Mouse (Mus musculus) gastrocnemius, adult 8-10 months (tissue): Measurements from ENCODE around the gene Dixdc1. TPM values are rescaled to one million over a fixed set of nuclear protein-coding genes. Genes with fewer than 3 reads are reported as not detected.
"Not testable (repeated sequence)": the region's sequence is repeated elsewhere in the genome, so short reads cannot be mapped to it uniquely, and the experiment has no call there.

Experiments
- DNase-seq, 2 experiments: peaks; one replicate each; pipeline ENCODE4 v3.0.0; 2022; ENCODE audit warnings: low spot score in 2 of 2
- total RNA-seq, 4 experiments: library from RNA; stranded (reverse); gene quantifications; 2 replicates each; pipeline ENCODE4 v1.2.4; 2022

Gene Dixdc1
- total RNA-seq, 4 experiments from 2014 or later, result 2.0 to 2.5 (median 2.1) TPM

DNA sequence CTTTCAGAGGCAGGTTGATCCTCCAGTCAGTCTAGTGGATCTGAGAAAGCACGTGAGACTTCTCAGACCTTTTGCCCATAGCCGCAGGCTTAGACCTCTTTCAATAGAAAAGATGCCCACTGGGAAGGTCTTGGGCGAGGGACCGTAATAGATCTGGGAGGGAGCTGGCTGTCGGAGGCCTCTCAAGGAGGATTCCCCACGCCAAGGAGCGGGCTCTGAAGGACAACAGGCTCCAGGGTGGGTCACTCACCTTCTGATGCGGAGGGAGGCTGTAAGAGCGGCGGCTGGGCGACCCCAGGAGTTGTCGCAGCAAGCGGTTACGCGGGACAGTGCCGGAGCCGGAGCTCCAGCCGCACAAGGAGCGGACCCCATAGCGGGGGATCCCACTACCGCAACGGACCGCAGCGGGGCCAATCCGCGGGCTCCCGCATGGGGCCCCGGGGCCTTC is 80.4 kb downstream of the Dixdc1 start:
- DNase-seq, result peak in 1 of 2 experiments; percentile 18

DNA sequence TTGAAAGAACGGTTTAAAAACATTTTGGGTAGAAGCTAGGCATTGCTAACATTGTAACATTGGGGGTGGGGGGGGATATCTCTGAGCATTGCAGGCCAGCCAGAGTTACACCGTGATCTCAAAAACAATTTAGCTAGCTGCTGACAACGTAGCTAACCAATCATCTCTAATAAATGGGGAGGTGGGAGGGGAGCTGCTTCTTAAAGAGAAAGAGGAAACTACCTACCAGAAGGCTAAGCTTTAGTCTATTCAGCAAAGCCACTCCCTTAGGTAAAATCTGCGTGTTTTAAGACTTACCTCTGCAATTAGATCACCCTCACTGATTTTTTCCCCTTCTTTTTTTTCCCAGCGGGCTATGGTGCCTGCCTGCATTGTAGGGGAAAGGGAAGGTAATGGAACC is 80.9 kb downstream of the Dixdc1 start:
- no peak for DNase-seq

DNA sequence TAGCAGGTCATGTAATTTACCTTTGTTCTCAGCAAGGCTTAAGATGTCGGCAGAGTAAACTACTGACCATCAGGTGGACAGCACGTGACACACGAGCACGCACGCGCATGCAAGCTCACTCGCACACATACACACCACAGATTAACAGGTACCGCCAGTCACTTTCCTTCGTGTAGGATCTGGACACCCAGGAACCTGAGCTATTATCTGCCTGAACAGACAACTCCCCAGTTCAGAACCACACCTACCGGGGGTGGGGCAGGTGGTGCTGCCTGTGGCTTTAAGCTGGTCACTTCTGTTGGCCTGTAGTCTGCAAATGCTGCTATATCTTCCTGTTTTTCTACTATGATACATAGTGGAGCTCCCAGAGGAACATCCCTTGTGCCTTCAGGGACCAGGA is 88.8 kb downstream of the Dixdc1 start:
- no peak for DNase-seq

DNA sequence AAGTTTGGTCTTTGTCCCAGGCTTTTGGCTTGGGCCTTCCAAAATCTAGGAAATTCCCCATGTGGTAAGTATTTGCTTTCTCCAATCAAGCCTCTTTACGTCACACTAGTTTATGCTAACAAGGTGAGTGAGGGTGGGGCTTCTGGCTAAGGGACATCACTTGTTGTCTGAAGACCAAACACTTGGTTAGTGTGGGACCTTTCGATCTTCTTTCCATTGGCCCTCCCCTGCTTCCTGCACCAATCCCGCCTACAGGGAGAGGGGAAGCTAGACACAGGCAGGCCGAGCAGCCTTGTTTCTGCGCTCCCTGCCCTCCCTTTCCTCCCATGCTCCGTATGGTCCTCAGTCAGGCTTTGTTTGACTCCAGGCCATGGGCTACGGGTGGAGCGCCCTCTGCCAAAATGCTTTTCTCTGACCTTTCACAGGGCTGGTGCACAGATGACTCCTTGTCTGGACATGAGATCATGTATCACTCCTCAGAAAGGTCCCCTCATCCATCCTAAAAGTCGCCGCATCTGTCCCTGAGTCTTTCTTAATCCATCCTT is 92.4 kb downstream of the Dixdc1 start:
- peak in 1 of 2 experiments; percentile 9 for DNase-seq

DNA sequence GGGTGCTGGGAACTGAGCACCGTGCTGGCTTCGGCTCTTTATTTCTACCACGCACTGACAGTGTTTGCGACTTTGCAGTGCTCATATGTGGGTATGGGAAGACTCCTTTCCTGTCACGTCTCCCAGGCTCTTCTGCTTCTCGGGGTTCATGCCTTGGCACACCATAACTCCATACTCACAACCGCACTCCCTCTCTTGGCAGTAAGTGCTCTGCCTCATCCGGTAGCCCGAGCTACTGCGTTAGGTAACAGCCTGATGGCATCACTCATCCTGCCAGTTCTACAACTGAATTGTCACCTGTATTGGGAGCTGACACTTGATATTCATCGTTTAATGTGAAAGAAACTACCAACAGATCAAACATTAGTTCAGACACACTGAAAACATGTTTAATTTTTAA is 105.0 kb downstream of the Dixdc1 start:
- no peak for DNase-seq

DNA sequence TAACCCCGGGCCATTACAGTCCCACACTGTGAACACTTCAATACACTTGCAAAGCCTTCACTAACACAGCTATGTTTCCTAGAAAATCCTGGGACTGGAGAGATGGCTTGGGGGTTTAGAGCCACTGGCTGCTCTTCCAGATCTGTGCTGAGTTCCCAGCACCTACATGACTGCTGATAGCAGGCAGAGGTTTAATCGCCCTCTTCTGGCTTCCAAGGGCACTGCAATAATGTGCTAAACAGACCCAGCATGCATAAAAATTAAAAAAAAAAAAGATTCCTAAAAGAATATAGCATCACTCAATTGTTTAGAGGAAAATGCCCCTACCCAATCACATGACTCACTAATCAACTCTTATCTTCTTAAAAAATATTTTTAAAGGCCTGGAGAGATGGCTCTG is 106.3 kb downstream of the Dixdc1 start:
- DNase-seq, result no peak

DNA sequence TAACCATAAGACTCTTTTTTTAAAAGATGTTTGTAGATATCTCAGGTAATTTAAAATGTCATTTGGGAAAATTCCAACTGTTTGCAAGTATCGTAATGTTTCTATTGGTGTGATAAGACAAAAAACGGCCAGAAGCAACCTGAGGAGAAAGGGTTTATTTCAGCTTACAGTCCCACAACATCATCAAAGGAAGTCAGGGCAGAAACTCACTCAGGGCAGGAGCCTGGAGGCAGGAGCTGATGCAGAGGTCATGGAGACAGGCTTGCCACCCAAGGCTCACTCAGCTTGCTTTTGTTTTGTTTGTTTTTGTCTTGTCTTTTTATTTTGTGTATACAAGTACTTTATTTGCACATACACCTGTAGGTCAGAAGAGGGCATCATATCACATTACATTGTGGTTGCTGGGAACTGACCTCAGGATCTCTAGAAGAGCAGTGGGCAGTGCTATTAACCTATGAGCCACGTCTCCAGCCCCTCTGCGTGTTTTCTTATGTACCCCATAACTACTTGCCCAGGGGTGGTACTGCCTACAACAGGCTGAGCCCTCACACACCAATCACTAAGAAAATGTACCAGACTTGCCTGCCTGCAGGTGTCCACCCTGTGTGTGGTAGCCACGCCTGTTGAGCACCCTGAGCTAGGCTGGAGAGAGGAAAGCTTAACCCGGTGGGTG is 107.2 kb downstream of the Dixdc1 start:
- DNase-seq, result no peak

DNA sequence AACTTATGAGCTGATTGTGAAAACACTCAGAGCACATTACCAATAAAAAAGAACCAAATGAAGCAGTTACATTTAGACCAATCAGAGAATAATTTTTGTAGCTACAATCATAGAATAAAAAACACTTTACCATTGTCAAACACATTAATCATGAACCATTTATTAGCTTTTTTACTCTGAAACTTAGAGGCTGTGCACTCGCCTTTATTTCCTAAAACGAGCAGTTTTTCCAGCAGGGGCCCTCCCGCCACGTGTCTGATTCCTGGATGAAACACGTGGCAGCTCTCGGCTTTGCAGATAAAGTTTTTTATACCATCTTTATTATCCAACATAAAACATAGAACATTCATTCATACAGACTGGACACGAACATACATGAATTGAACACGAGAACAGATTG is 108.4 kb downstream of the Dixdc1 start:
- not testable (repeated sequence) for DNase-seq

DNA sequence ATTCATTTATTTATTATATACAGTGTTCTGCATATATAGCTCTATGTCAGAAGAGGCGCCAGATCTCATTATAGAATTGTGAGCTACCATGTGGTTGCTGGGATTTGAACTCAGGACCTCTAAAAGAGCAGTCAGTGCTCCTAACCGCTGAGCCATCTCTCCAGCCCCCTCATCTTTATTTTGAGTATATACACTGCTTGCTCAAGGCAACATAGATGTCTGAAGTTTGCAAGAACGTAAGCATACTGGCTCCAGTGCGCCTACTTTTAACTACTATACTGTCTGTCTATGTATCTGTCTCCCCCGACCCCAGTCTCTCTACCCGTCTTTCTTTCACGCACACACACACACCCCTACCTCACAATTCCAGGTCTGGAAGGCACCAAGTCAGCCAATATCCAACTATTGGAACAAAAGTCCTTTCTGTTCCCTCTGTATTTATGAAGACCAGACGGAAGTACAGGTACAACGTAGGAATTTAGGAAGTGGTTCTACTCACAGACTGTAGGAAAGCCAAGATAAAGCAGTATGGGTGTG is 121.5 kb downstream of the Dixdc1 start:
- no peak for DNase-seq

DNA sequence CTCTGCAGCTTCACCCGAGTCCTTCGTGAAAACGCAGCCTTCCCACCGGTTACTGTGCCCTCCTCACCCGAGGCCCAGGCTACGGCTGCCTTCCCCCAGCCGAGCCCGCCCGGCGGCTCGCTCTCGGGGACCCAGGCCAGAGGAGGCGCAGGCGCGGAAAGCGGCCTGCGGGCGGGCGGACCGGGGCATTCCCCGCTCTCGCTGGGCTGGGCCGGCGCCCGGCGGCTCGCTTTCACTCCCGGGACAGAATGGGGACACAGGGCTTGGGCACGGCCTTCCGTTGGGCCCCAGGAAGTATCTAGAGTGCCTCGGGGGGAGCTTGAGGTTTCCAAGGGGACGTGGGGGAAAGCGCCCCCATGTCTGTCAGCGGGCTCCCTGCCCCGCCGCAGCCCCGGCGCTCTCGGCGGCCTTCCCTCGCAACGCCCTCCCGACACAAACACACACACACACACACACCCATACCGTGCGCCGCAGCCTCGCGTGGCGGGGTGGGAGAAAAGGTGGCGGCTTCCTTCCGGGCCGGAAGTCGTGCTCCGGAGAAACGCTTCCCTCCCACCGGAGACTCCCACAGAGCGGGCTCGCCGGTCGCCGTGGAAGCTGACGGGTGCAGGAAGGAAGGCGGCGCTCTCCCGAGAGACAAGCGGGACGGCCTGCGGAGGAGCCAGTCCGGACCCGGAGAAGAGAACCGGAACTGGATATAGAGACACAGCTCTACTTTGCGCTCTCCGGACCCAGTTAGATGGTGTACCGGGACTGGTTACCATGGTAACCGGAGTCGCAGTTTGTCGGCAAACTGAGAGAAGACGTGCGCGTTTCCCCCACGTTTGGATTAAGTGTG is 122.3 kb downstream of the Dixdc1 start, which contains the start of the genes Pih1d2 and Nkapd1:
Gene Pih1d2, plus strand, starts transcription at position 556 of the 838 bp plus-strand sequence.
Gene Nkapd1, minus strand, starts transcription at position 699 of the 838 bp plus-strand sequence.
- DNase-seq, result peak; percentile 78

DNA sequence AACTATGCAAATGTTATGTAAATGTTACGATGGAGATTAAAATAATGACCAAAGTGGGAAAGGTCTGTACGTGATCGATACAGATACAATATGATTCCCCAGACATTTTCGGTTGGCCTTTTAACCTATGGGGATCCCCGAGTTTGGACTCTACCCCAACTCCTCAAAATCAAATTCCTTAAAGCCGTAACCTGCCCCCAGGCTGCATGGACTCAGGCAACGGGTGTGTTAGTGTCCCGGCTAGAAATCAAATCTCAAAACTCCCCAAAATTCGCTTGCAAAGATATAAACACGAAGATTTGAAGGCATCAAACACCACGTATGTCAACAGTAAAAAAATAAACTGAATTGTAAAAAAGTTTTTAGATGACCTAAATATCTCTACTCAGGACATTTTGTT is 123.2 kb downstream of the Dixdc1 start:
- DNase-seq, result no peak

Other genes with a start within 250 kb of the Dixdc1 start
- under 1 TPM in 2 of 4 experiments, not detected in 2; 0.19 to 0.27 TPM for gene Plet1, start 245.0 kb downstream of the Dixdc1 start, total RNA-seq
- 10 to 100 TPM; 10.1 to 13.7 (median 11.7) TPM for gene Pts, start 210.8 kb downstream of the Dixdc1 start, total RNA-seq
- 1 to 10 TPM in 3 of 4 experiments, under 1 TPM in 1; 0.63 to 2.0 (median 1.6) TPM for gene Il18, start 184.7 kb downstream of the Dixdc1 start, total RNA-seq
- gene Bco2, start 184.3 kb downstream of the Dixdc1 start, total RNA-seq, result under 1 TPM; 0.13 to 0.47 (median 0.44) TPM
- not detected for gene Tex12, start 178.2 kb downstream of the Dixdc1 start, total RNA-seq
- gene Sdhd, start 135.7 kb downstream of the Dixdc1 start, total RNA-seq, result 100 to 1,000 TPM; 290 to 337 (median 311) TPM
- gene Timm8b, start 135.6 kb downstream of the Dixdc1 start, total RNA-seq, result 100 to 1,000 TPM; 197 to 232 (median 214) TPM
- gene Pih1d2, start 122.2 kb downstream of the Dixdc1 start, total RNA-seq, result under 1 TPM in 2 of 4 experiments, not detected in 2; 0.27 to 0.80 TPM
- 10 to 100 TPM; 10.2 to 12.4 (median 11.1) TPM for gene Nkapd1, start 122.1 kb downstream of the Dixdc1 start, total RNA-seq
- gene Dlat, start 79.7 kb downstream of the Dixdc1 start, total RNA-seq, result 100 to 1,000 TPM; 159 to 224 (median 179) TPM
- 1 to 10 TPM; 2.9 to 5.9 (median 4.8) TPM for gene 2310030G06Rik, start 7.0 kb upstream of the Dixdc1 start, total RNA-seq
- gene Cryab, start 11.8 kb upstream of the Dixdc1 start, total RNA-seq, result 1,000 to 10,000 TPM; 1,194 to 1,381 (median 1,261) TPM
- gene Hspb2, start 12.8 kb upstream of the Dixdc1 start, total RNA-seq, result 100 to 1,000 TPM; 118 to 146 (median 133) TPM
- 1 to 10 TPM; 2.7 to 6.1 (median 3.4) TPM for gene Fdxacb1, start 28.7 kb upstream of the Dixdc1 start, total RNA-seq
- 10 to 100 TPM in 1 of 4 experiments, 1 to 10 TPM in 3; 8.0 to 11.0 (median 9.3) TPM for gene Alg9, start 35.5 kb upstream of the Dixdc1 start, total RNA-seq
- 10 to 100 TPM; 12.1 to 15.4 (median 13.8) TPM for gene 1110032A03Rik, start 36.0 kb upstream of the Dixdc1 start, total RNA-seq
- 1 to 10 TPM; 6.5 to 7.4 (median 7.0) TPM for gene Ppp2r1b, start 105.8 kb upstream of the Dixdc1 start, total RNA-seq